Mouse (Mus musculus): ENCODE data around the gene Pparg.
A peak's percentile ranks its signal among the peaks of the same experiment; 100 is the strongest.

Pparg gene

GRCm38 (mm10) chr6:115463338-115463737 is 102.6 kb downstream of the Pparg start:
- DNase-seq (ENCODE audit: low spot score in 2 of 2), result no peak

DNA sequence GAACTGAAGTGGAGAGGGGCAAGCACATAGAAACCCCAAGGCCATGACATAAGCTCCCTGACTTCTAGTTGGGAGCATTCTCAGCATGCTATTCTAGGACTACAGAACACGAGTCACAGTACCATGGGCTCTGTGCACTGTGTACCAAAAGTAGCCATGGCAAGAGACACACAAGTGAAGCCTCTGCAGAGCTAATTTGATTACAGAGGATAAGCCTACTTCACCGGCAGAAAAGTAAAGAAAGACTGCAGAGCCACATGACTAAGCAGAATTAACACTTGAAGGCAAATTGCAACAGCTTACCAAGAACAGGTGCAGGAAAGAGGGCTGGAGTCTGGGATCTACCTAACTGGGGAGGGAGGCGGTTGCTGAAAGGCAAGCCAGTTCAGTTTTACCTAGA is 103.9 kb downstream of the Pparg start:
- DNase-seq (ENCODE audit: low spot score in 2 of 2), result no peak

DNA sequence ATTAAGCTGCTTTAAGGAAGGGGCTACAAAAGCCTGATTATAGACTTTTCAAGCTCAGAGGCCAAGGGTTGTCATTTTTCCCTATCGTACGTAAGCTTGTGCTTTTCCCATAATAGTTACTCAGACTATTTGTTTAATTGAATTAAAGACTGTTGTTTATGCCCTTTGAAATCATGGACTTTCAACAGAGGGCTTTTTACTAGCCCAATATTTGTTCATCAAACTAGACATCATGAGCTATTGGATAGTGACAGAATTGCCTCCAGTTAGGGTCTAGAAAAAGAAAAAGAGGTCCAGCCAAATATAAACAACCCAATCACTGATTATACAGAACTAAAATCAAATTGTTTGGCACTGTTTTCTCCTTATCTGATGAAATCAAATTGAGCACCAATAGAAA is 104.7 kb downstream of the Pparg start:
- DNase-seq (ENCODE audit: low spot score in 2 of 2), result no peak

DNA sequence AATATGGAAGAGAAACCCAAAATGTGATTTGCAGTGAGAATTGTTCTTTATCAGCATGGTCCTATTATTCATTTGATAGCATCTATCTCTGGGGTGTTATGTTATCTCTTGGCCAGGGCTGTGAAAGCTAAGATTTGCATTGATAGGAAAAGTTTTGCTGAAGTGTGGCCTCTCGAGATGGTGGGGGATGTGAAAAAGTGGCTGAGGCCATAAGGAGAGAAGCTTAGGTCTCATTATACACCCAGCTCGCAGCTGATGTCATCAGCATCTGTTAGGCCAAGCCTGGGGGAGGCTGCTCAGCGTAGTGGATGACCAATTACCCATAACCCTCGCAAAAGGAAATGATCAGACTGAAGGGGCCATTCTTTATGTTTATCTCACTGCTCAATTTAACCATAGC is 105.1 kb downstream of the Pparg start:
- no peak for DNase-seq (ENCODE audit: low spot score in 2 of 2)

DNA sequence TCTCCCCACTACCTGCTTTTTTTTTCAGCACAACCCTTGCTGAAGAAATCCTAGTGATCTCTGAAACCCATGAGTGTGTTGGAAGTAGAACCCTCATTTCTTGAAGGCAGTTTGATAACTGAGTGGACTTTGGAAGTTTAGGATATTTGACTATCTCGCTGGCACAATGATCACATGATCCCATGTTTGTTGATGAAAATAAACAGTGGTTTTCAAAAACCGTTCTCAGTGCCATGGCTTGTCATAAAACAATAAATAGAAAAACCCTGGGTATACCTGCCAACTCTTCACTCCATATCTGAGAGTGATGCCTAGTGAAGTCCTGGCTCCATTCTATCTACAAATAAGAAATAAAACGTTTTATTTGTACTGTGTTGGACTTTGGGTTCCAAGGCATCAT is 105.8 kb downstream of the Pparg start:
- no peak for DNase-seq (ENCODE audit: low spot score in 2 of 2)

- DNase-seq (ENCODE audit: low spot score in 2 of 2), result no peak
Measured at GRCm38 (mm10) chr6:115469666-115470581, 109.2 kb downstream of the Pparg start.

DNA sequence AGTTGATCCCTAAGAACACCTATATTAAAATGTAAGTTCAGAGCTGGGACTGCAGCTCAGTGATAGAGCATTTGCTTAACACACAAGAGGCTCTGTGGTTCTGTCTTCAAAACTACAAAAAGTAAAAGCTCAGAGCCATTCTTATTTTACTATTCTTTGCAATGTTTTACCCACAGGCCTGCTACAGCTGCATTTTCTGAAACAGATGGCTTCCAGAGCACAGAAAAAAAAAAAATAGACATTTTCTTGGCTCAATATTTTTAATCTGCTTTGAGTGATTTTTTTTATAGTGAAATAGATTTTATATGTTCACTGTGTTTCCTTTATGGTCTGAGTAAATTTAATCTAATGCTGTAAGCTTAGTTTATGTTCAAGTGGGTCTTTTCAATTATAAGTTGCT is 111.2 kb downstream of the Pparg start:
- no peak for DNase-seq (ENCODE audit: low spot score in 2 of 2)

GRCm38 (mm10) chr6:115477081-115477695 is 116.4 kb downstream of the Pparg start:
- DNase-seq (ENCODE audit: low spot score in 2 of 2), result no peak

GRCm38 (mm10) chr6:115479963-115480321 is 119.2 kb downstream of the Pparg start:
- no peak for DNase-seq (ENCODE audit: low spot score in 2 of 2)

GRCm38 (mm10) chr6:115480322-115481017 is 119.7 kb downstream of the Pparg start:
- peak in 1 of 2 experiments; percentile 60 for DNase-seq (ENCODE audit: low spot score in 2 of 2)

- no peak for DNase-seq (ENCODE audit: low spot score in 2 of 2)
Measured at GRCm38 (mm10) chr6:115481018-115481354, 120.2 kb downstream of the Pparg start.

DNA sequence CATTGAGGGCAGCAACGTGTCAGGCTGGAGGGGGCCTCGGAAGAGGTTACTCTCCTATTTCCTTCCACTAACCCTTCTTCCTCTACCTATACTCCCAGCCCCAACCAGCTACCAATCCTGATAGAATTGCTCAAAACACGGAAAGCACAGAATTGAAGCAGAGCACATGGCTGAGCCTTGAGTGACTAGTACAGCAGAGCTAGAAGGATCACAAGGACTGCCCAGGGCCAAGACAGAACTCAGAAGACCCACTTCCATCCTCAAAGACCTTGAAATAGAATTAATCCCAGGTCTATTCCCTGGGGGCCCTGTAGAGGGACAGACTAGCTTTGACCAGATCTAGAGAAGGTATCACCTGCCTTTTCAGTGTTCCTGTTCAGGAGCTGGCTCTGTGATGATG is 120.9 kb downstream of the Pparg start:
- DNase-seq (ENCODE audit: low spot score in 2 of 2), result no peak

GRCm38 (mm10) chr6:115485635-115486034 is 124.9 kb downstream of the Pparg start:
- no peak for DNase-seq (ENCODE audit: low spot score in 2 of 2)

- DNase-seq (ENCODE audit: low spot score in 2 of 2), result no peak
Measured at GRCm38 (mm10) chr6:115489831-115490230, 129.1 kb downstream of the Pparg start.

DNA sequence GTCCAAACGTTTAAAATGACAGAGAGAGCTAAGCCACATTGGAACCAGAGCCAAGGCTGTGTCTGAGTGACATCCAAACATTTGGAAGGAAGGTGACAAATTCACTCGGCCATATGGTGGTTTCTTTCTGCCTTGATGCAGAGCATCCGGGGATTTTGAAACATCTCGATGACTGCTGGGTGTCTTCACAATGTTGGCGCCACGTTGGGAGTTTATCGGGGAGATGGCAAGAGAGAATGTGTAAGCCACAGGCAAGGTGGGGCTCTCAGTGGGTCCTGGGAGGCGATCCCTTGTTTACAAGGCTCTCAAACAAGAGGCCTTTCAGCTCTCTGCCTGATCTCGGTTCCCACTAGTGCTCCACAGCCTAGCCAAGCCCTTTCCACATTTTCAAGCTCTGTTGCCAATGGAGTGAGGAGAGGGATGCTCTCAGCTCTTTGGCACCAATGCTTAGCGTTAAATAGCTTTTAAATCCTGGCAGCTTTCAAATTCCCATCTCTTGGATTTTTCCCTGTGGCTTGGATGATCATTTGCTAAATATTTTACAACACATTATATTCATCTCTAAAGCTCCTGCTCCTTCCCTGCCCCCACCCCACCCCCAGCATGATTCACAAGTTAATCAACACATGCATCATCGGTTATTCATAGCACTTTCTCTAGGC is 132.3 kb downstream of the Pparg start:
- peak in 1 of 2 experiments; percentile 39 for DNase-seq (ENCODE audit: low spot score in 2 of 2)

DNA sequence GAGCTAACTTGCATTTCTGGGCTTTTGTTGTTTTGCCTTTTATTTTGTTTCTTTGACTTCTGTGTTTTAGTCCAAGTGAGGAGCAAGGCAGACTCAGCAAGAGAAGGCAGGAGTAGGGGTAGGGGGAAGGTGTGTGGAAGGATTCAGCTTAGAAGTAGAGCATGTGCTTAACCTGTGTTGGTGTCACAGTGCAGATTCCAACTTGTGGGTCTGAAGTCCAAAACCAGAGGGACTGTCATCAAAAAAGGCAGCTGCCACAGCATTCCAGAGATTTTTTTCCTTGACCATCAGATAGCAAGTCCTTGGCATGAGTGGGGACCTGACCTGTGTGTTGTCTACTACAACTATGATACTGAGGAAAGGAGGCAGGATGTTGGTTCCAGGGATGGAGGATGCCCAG is 133.1 kb downstream of the Pparg start:
- DNase-seq (ENCODE audit: low spot score in 2 of 2), result no peak

- DNase-seq (ENCODE audit: low spot score in 2 of 2), result no peak
Measured at GRCm38 (mm10) chr6:115499540-115499939, 138.8 kb downstream of the Pparg start.

DNA sequence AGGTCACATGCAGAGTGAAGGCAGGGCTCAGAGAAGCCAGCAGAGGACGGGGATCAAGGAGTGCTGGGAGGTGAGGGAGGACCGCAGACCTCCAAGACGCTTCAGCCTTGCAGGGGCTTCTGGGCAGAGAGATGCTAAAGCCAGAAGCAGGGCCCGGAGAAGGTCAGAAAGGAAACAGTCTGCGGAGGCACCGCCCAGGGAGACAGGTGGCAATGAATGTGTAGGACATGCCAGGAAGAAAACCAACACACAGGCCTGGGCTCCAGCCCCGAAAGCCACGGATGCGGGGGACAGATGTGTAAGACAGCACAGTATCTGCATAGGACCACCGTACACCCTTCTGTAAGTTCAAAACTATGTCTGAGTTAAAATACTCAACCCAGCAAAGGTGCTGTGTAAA is 139.5 kb downstream of the Pparg start:
- DNase-seq (ENCODE audit: low spot score in 2 of 2), result no peak

DNA sequence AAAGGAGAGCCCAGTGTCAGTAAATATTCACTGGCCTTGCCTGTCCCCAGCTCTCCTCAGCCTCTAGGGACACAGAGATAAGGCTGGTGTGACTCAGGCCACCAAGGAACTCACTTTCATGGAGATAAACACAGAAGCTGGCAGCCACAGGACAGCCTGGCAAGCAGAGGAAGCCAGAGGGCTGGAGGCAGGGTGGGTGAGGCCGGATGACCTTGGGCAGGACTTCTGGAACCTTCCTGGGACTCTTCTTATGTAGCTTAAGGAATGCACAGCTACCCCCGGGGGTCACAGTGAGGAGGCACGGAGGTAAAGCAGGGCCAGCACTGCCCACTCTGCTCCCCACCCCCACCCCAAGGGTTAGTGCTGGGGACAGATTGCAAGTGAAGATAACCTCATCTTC is 140.4 kb downstream of the Pparg start:
- no peak for DNase-seq (ENCODE audit: low spot score in 2 of 2)

GRCm38 (mm10) chr6:115503038-115503437 is 142.3 kb downstream of the Pparg start:
- DNase-seq (ENCODE audit: low spot score in 2 of 2), result no peak

- DNase-seq (ENCODE audit: low spot score in 2 of 2), result no peak
Measured at GRCm38 (mm10) chr6:115503549-115504159, 142.9 kb downstream of the Pparg start.

DNA sequence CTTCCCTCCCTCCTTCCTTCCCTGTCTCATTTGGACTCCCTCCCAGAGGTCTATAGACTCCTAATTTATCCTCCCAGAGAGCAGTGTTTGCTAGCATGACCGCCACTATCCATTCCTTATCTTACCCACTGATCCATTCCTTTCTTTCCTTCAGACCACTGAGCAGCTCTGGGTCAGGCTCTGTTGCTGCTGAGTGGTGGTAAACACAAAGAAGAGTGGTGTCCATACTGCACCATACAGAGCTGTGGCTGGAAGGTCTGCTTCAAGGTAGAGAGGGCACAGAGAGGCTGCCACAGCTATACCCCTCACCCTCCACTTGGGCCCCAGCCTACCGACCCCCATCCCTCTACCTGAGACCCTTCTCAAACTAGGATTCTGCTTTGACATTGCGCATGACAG is 143.4 kb downstream of the Pparg start:
- no peak for DNase-seq (ENCODE audit: low spot score in 2 of 2)
